Mouse (Mus musculus) brain, embryonic 14.5 days (tissue): ENCODE measurements around the gene Thada.

ENCODE experiments used
- CTCF ChIP-seq: fragments of 200-500 bp; IDR thresholded peaks from 2 replicates; pipeline ENCODE4 v1.5.1; 2012; ENCODE audit warnings: inconsistent platforms, mild to moderate bottlenecking, moderate library complexity, borderline replicate concordance; ENCODE audit not compliant: insufficient read depth, insufficient read length; ENCODE audit errors: extremely low read depth
- POLR2A ChIP-seq: fragments of 200-500 bp; IDR thresholded peaks from 2 replicates; pipeline ENCODE4 v1.6.1; 2012; ENCODE audit warnings: mild to moderate bottlenecking, inconsistent platforms, borderline replicate concordance; ENCODE audit not compliant: poor library complexity, insufficient read depth, insufficient read length, severe bottlenecking; ENCODE audit errors: extremely low read depth

DNA sequence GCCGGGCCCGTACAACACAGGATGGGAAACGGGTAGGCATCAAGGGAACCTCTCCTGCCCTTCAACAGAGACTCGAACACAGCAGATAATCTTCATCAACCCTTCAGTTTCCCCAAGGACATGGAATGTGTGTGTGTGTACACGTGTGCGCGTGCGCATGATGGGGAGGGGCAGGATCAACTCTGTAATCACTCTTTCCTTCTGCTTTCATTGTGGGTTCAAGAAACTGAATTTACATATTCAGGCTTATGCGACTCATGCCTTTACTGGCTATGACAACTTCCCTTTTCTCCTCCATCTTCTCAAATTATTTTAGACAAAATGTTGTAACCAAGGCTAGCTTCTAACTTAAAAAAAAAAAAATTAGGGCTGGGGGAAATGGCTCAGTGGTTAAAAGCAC lies 85.7 kb downstream of the Thada start:
- TF ChIP-seq CTCF (no peak), POLR2A (no peak)
